Mouse (Mus musculus): ENCODE data around the gene Tmc6.

DNA sequence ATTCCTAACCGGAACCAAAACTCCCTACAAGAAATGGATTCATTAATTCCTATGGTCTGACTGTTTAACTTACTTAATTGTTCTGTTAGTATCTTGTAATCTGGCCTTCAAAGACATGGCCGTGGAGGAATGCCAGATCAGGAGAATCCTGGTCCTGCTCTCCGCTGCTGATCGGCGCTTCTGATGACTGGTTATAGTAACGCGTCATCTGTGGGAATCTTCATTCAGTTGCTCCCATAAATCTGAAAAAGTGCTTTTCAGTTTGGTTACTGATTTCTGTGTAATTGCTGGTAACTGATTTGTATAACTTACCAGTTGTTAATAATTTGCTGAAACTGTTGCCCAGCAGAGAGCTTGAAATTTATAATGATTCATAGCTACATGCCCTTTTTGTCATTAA is 50.5 kb downstream of the Tmc6 start:
- TF ChIP-seq CTCF (IDR thresholded peaks at IDR 0.05; ENCODE audit: low read depth, low read length) (no peak), POLR2A (IDR thresholded peaks at IDR 0.05; ENCODE audit: extremely low read depth, insufficient read depth, low read length) (no peak)
